Mouse (Mus musculus) kidney, adult 2 months (tissue): ENCODE measurements at regions not wholly inside any gene's neighbourhood (a gene's known extent, or its start where the extent isn't known, plus 50 kb on each side); places are given as distances from the start of the nearest gene placed in this dataset.

Experiments used
- DNase-seq: peaks from one replicate; pipeline ENCODE4 v3.0.0; 2021
- H3K27ac ChIP-seq: fragments of 200-500 bp; 2 replicates; pipeline ENCODE4 v1.5.1; 2012; ENCODE audit warnings: low read depth, low read length, control low read depth, inconsistent platforms; ENCODE audit not compliant: insufficient read depth
- H3K27me3 ChIP-seq: fragments of 200-500 bp; replicated peaks from 2 replicates; pipeline ENCODE4 v1.6.1; 2012; ENCODE audit warnings: mild to moderate bottlenecking, moderate library complexity, low read length, inconsistent platforms; ENCODE audit not compliant: control insufficient read depth, insufficient read depth
- H3K36me3 ChIP-seq: fragments of 200-500 bp; 2 replicates; pipeline ENCODE4 v1.6.1; 2012; ENCODE audit warnings: mild to moderate bottlenecking, moderate library complexity, low read length, inconsistent platforms; ENCODE audit not compliant: control insufficient read depth, insufficient read depth
- H3K4me1 ChIP-seq: fragments of 200-500 bp; 2 replicates; pipeline ENCODE4 v1.6.1; 2011; ENCODE audit warnings: low read length; ENCODE audit not compliant: control insufficient read depth, insufficient read depth
- H3K4me3 ChIP-seq: fragments of 200-500 bp; 2 replicates; pipeline ENCODE4 v1.5.1; 2011; ENCODE audit warnings: mild to moderate bottlenecking, low read depth, low read length, control low read depth; ENCODE audit not compliant: insufficient read depth
- CTCF ChIP-seq: fragments of 200-500 bp; conservative IDR thresholded peaks from 2 replicates; pipeline ENCODE4 v1.5.1; 2011; ENCODE audit warnings: low read depth, mild to moderate bottlenecking, control low read depth, low read length, moderate library complexity, mixed read lengths; ENCODE audit not compliant: insufficient read depth, insufficient read length
- POLR2A ChIP-seq: fragments of 200-500 bp; IDR thresholded peaks from one replicate; pipeline ENCODE4 v1.6.1; 2011; ENCODE audit warnings: low read depth, low read length, control low read depth
- WGBS: fragments of 180-500 bp; shearing (Covaris S2); methylation state at CpG from one replicate; pipeline ENCODE4 v1.1.7; 2018; 5-methylcytosine and 5-hydroxymethylcytosine counted together

GRCm38 (mm10) chr6:59556668-59557310 is 130.7 kb upstream of the Gprin3 start:
- H3K4me1 ChIP-seq: no peaks in the 10 kb centered on the region
- 69% methylated on average over 1 of the region's 1 CpGs for WGBS
- TF ChIP-seq CTCF: no peak
- TF ChIP-seq POLR2A: no peak
- no peak overlapping the region for H3K27ac ChIP-seq
- H3K36me3 ChIP-seq: no peaks in the 10 kb centered on the region
- H3K4me3 ChIP-seq: no peak overlapping the region
- H3K27me3 ChIP-seq: no peaks in the 10 kb centered on the region
- no peak for DNase-seq

- WGBS: 49% methylated on average over 2 of the region's 2 CpGs
These were observed 110.9 kb upstream of the Gprin3 start for GRCm38 (mm10) chr6:59537025-59537424.

GRCm38 (mm10) chr6:59524940-59525265 is 98.8 kb upstream of the Gprin3 start:
- Histone ChIP-seq H3K4me1 (no peaks in the 10 kb centered on the region), H3K4me3 (no peak overlapping the region), H3K36me3 (no peaks in the 10 kb centered on the region), H3K27me3 (no peaks in the 10 kb centered on the region), H3K27ac (peak overlapping the region; percentile 31; the same call in 1 of the 2 replicates)
- TF ChIP-seq POLR2A: no peak
- WGBS: 34% methylated on average over 1 of the region's 1 CpGs
- no peak for DNase-seq

More at GRCm38 (mm10) chr6:59537025-59537424, 110.9 kb upstream of the Gprin3 start:
- Histone ChIP-seq H3K27me3 (no peaks in the 10 kb centered on the region), H3K4me3 (no peak overlapping the region), H3K36me3 (no peaks in the 10 kb centered on the region), H3K4me1 (no peaks in the 10 kb centered on the region), H3K27ac (no peak overlapping the region)
- no peak for TF ChIP-seq POLR2A
- TF ChIP-seq CTCF: no peak
- DNase-seq: no peak

GRCm38 (mm10) chr6:59524095-59524939 is 98.2 kb upstream of the Gprin3 start:
- Histone ChIP-seq H3K4me1 (no peaks in the 10 kb centered on the region), H3K4me3 (no peak overlapping the region), H3K27ac (peak overlapping the region; percentile 31; the same call in 1 of the 2 replicates), H3K27me3 (no peaks in the 10 kb centered on the region), H3K36me3 (no peaks in the 10 kb centered on the region)
- TF ChIP-seq CTCF (no peak), POLR2A (no peak)
- 42% methylated on average over 1 of the region's 1 CpGs for WGBS
- peak; percentile 75 for DNase-seq

GRCm38 (mm10) chr6:59522960-59523359 is 96.9 kb upstream of the Gprin3 start:
- H3K27ac ChIP-seq: no peak overlapping the region
- no peak for TF ChIP-seq POLR2A
- TF ChIP-seq CTCF: no peak
- H3K4me3 ChIP-seq: no peak overlapping the region
- H3K27me3 ChIP-seq: no peaks in the 10 kb centered on the region
- H3K4me1 ChIP-seq: no peaks in the 10 kb centered on the region
- no peaks in the 10 kb centered on the region for H3K36me3 ChIP-seq
- DNase-seq: no peak

GRCm38 (mm10) chr6:59500818-59501217 is 74.7 kb upstream of the Gprin3 start:
- Histone ChIP-seq H3K4me1 (no peaks in the 10 kb centered on the region), H3K27ac (no peak overlapping the region), H3K4me3 (no peak overlapping the region), H3K27me3 (no peaks in the 10 kb centered on the region), H3K36me3 (no peaks in the 10 kb centered on the region)
- peak; percentile 12 for DNase-seq
- 55% methylated on average over 1 of the region's 1 CpGs for WGBS
- TF ChIP-seq POLR2A (no peak), CTCF (0 out of 2 replicates have a peak, but pooled peaks have one; percentile 5)

- H3K27me3 ChIP-seq: no peaks in the 10 kb centered on the region
- H3K4me3 ChIP-seq: no peak overlapping the region
- peak; percentile 3 for DNase-seq
- no peaks in the 10 kb centered on the region for H3K36me3 ChIP-seq
- no peak for TF ChIP-seq CTCF
- TF ChIP-seq POLR2A: no peak
- WGBS: 46% methylated on average over 1 of the region's 1 CpGs
- no peaks in the 10 kb centered on the region for H3K4me1 ChIP-seq
- no peak overlapping the region for H3K27ac ChIP-seq
These were observed 72.7 kb upstream of the Gprin3 start for GRCm38 (mm10) chr6:59498800-59499199.
